Mouse (Mus musculus) adrenal gland, adult 18-20 months (tissue): ENCODE measurements around the gene Gng7. TPM values are rescaled to one million over a fixed set of nuclear protein-coding genes. Genes with fewer than 3 reads are reported as not detected.
"Not testable (repeated sequence)": the region's sequence is repeated elsewhere in the genome, so short reads cannot be mapped to it uniquely, and the experiment has no call there.

ENCODE experiments used
- DNase-seq, 2 experiments: peaks; one replicate each; pipeline ENCODE4 v3.0.0; 2021 to 2022; ENCODE audit warnings: low spot score in 2 of 2
- long read RNA-seq, 2 experiments: library from polyadenylated mRNA; stranded (forward); transcript quantifications; one replicate each; pipeline ENCODE4 v2.0.0; 2021
- total RNA-seq, 2 experiments: library from RNA; stranded (reverse); gene quantifications; 1 replicate in 1 of 2; 2 replicates in 1 of 2; pipeline ENCODE4 v1.2.3; 2021

Gene Gng7
- 10 to 100 TPM in 1 of 2 experiments, 1 to 10 TPM in 1; 7.0 to 11.1 TPM for total RNA-seq
- long read RNA-seq, experiment 1, transcript Gng7-201 (4 exons, 3,362 nt), result major isoform, 10 of 11 reads
- long read RNA-seq, experiment 1, partial matches to known transcripts, result 0 of 11 reads
- long read RNA-seq, experiment 1, other reads (novel, unspliced or antisense), result 1 of 11 reads
- long read RNA-seq, experiment 2, transcript Gng7-201 (4 exons, 3,362 nt), result major isoform, 10 of 18 reads
- long read RNA-seq, experiment 2, partial matches to known transcripts, result 2 of 18 reads
- long read RNA-seq, experiment 2, other reads (novel, unspliced or antisense), result 5 of 18 reads

GRCm38 (mm10) chr10:81014393-81015384 is at the start of gene Gng7:
Gene Gng7 (minus strand): TSS chr10:81014945.
- peak; percentile 91 to 94 for DNase-seq

DNA sequence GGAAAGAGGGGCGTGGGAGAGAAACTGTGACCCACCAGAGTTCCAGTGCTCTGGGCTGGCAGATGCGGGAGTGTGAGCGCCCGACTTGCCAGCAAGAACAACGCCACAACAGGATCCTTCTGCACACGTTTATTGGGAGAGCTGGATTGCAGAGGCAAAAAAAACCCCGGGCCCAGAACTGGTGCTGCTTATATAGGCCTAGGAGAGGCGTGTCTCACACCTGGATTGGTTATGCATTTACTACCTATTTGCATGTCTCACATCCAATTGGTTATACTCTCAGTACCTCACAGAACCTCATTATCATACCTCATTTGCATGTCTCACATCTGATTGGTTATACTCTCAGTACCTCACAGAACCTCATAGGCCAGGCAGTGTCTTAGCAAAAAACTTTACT is 49.8 kb upstream of the Gng7 start:
- DNase-seq, result not testable (repeated sequence)

- DNase-seq, result no peak
Observed at GRCm38 (mm10) chr10:81062710-81063109, 48.0 kb upstream of the Gng7 start.

DNA sequence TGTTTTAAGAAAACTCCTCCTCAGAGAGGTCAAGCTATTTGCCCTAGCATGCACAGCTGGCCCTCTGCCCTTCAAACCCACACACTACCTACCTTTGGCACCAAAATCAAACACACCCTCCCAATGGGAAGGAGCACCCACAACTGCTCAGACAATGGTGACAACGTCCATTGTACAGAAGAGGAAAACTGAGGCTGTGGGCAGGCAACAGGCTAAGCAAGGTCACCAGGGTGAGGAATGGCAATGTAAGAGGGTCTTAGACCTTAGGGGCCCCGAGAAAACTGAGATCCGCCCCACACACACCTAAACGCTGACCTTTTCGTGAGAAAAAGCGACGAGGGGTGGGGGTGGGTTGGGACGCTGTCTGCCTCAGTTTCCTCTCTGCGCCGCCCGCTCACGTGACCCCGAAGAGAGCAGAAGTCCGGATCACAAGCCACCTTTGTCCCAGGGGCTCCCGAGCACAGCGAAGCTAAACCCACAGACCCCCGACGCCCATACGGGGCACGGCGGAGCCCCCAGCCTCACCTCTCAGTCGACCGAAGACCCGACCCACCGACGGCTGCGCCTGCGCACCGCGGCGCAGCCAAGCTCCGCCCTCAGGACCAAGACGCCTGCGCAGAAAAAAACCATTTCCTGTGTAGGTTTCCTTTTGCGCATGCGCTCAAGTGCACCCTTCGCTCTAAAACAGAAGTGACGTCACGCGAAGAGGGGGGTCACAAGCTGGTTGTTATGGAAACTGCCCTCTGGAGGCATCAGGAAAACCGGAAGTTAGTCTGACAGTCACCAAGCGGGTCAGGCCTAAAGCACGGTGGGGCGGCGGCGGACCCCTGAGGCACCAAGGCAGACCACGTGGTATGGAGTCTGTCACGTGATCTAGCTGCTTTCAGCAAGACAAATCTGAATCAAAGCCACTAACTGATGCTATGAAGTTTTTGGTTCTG is 45.1 kb upstream of the Gng7 start, which contains the start of gene Sgta:
TSS of gene Sgta (minus strand) at position 579 of the 941 bp plus-strand sequence.
- DNase-seq, result peak; percentile 94 to 96

DNA sequence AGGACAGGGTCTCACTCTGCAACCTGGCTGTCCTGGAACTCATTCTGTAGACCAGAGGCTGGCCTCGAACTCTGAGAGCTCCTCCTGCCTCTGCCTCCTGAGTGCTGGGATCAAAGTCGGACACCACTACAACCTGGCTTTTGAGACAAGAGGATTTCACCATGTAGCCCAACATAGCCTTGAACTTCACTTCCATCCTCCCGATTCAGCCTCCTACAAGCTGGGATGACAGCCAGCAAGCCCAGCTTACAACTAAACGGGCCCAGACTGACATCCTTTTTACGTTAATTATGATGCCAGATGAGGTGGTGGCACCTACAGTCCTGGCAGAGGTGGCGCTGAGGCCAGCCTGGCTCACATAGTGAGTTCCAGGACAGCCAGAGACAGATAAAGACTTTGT is 44.2 kb upstream of the Gng7 start:
- DNase-seq, result no peak

DNA sequence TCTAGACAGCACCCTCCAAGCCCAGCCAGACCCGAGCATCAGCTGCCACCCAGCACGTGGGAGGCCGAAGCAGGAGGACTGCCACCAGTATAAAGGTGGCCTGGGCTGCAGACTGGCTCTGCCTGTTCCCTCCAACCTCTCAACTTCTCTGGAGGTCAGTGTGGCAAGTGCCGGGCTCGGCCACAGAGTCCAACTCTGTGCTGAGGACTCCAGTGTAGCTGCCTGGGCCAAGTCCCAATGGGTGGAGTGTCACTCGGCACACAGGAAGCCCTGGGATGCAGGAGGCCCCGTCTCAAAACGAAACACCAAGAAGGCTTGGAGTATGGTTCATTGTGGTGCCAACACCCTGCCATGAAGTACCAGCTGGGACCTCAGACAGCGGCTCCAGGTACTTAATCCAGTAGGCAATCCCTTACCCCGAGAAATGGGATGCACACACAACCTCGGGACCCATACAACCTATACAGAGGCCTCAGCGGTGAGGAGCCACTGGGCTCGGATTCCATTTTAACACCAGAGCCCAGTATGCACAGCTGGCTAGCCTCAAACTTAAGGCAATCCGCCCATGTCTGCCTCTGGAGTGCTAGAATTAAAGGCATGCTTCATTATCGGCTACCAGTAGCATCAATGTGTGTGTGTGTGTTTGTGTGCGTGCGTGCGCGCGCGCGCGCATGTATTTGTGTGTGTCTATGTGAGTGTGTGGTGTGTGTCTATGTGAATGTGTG is 42.8 kb upstream of the Gng7 start:
- DNase-seq, result peak in 1 of 2 experiments; percentile 27

- not testable (repeated sequence) for DNase-seq
Observed at GRCm38 (mm10) chr10:81055802-81056340, 41.1 kb upstream of the Gng7 start.

DNA sequence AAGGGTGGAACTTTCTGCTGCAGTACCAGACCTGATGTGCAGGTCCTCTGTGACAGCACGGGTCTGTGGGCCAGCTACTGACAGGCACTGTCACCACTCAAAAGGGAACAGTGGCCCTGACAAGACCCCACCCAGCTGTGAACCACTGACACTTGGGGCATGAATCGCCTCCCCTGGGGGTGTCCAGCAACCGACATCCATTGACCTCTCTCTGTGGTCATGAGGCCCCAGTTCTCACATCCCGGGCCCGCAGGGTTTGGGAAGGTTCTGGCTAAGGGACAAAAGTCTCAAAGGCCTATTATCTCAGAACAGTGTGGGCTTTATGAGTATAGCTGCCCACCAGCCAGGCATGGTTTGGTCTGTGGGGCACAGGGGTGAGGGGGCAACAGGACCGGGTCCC is 40.4 kb upstream of the Gng7 start:
- DNase-seq, result no peak

- no peak for DNase-seq
Observed at GRCm38 (mm10) chr10:81052577-81052976, 37.8 kb upstream of the Gng7 start.

- no peak for DNase-seq
Observed at GRCm38 (mm10) chr10:81051133-81051532, 36.4 kb upstream of the Gng7 start.

- DNase-seq, result peak in 1 of 2 experiments; percentile 35
Observed at GRCm38 (mm10) chr10:81050645-81051044, 35.9 kb upstream of the Gng7 start.

DNA sequence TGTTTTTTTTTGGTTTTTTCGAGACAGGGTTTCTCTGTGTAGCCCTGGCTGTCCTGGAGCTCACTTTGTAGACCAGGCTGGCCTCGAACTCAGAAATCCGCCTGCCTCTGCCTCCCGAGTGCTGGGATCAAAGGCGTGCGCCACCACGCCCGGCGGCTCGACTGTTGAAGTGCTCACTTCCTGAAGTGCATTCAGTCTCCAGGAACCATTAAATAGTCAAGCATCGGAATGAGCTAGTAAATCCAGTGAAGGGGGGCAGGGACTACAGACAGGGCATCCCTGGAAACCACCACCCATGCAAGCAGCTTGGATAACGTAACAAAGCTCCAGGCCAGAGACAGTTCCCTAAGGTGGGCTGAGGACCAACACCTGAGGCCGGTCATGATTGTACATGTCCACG is 30.5 kb upstream of the Gng7 start:
- not testable (repeated sequence) for DNase-seq

DNA sequence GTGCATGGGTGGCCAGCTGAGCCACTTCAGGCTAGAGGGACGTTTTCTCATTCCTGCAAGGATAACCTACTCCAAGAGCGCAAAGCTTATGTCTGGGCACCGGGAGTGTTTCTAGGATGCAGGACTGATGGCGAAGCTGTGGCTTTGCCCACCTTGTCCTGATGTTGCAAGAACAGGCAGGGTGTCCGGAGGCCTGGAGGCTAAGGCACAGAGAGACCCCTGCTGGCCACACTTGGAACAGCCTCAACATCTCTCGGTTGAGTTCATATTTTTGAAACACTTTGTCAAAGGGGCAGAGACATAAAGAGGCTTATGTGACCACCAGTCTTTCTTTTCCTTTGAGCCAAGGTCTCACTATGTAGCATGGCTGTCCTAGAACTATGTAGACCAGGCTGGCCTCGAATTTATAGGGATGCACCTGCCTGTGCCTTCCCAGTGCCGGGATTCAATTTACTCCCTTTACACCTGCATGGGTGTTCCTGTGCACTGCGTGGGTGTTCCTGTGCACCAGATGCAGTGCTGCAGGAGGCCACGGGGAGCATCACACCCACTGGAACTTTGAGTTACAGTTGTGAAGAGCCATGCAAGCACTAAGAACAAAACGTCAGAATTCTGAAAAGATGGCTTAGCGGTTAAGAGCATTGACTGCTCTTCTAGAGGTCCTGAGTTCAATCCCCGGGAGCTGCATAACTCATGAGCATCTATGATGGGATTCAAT is 26.9 kb upstream of the Gng7 start:
- peak; percentile 67 to 73 for DNase-seq

- DNase-seq, result peak; percentile 98 to 99
Observed at GRCm38 (mm10) chr10:81036988-81037580, 22.3 kb upstream of the Gng7 start, which contains the start of gene Slc39a3. Gene Slc39a3 (minus strand): TSS chr10:81037426.

DNA sequence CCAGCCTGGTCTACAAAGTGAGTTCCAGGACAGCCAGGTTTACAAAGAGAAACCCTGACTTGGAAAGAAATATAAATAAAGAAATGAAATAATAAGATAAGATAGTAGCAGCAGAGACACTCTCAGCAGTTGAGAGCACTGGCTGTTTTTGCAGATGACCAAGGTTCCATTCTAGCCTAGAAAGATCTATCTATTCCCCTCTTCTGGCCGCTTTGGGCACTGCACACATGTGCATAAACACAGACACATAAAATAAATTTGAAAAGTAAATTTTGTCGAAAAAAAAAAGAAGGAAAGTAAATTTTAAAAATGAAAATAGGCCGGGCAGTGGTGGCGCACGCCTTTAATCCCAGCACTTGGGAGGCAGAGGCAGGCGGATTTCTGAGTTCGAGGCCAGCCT is 21.5 kb upstream of the Gng7 start:
- no peak for DNase-seq

GRCm38 (mm10) chr10:81033586-81033985 is 18.8 kb upstream of the Gng7 start:
- no peak for DNase-seq

DNA sequence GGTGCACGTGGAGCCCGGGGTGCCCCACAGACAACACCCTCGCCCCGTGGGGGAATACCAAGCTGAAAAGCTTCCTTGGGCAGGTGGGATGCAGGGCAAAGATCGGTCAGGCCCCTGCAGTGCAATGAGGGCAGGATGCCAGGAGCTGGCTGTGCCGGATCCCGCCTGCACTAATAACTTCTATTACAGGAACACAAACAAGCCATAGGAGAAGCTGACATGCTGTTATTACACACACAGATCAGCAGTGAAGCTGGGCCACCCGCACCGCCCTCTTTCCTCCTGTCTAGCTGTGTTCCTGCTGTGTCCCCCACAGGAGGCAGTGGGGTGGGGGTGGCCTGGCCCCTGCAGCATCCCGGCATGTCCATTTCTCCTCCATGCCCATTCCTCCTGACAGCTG is 14.3 kb upstream of the Gng7 start:
- no peak for DNase-seq

DNA sequence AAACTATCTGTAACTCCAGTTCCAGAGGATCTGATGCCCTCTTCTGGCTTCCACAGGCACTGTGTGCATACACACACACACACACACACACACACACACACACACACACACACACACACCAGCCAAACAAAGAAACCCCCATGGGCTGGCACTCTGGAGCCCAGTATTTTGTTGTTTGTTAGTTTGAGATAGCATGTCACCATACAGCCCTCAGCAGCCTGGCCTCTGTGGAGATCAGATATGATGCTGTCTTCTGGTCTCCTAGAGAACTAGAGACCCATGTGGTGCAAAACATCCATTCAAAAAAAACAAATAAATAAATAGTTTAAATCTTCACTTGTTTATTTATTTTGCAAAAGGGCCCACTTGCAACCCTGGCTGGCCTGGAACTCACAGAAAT is 13.5 kb upstream of the Gng7 start:
- DNase-seq, result no peak

GRCm38 (mm10) chr10:81027331-81027730 is 12.6 kb upstream of the Gng7 start:
- DNase-seq, result peak in 1 of 2 experiments; percentile 36
